Mouse (Mus musculus): ENCODE data around the gene Exosc8. TPM values are rescaled to one million over a fixed set of nuclear protein-coding genes. Genes with fewer than 3 reads are reported as not detected.
"Not testable (repeated sequence)": the region's sequence is repeated elsewhere in the genome, so short reads cannot be mapped to it uniquely, and the experiment has no call there.

The Exosc8 gene
- polyA plus RNA-seq, 1 experiment from 2014 or later = 39.0 TPM

DNA sequence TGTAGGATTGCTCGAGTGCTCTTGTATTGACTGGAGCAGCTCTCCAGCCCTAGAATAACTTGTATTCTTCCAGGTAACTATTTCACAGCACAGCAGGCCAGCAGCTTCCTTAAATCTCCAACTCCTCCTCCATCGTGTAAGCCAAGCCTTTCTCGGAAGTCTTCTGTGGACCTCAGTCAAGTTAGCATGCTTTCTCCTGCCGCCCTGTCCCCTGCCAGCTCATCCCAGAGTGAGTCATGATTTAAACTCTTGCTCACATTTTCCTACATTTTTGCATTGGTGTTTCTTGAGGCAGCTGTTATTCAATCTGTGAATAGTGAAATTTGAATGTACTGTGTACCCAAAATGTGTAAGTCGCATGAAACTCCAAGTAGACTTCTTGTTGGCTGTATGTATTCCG, 19.7 kb downstream of the Exosc8 start:
- peaks cover 53% of the 10 kb centered on the region for H3K36me3 ChIP-seq (ENCODE audit: insufficient read depth, low read length)
- WGBS = 81% methylated on average over 6 of the region's 6 CpGs

DNA sequence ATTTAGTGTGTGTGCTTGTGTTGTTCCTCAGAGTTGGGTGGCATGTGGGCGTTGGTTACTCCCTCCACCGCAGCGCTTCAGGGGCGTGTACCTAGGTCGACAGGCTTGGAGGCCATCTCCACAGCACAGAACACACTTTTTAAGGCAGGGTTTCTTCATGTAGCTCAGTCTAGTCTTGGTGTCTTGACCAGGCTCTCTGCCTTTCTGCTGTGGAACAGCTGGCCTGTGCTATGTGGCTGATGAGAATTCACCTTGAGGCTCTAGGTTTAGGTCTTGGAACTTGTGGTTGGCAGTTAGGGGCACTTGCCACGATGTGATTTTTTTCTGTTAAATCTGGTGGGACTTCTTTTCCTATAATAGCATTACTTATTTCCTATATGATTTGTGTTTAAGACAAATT, 20.9 kb downstream of the Exosc8 start, which contains the start of gene Gm21958:
Gene Gm21958, minus strand, starts transcription at position 101 of the 400 bp plus-strand sequence.
- Histone ChIP-seq H3K4me1 (ENCODE audit: insufficient read depth, low read depth, low read length) (no peaks in the 10 kb centered on the region), H3K27me3 (replicated peaks; ENCODE audit: insufficient read depth, low read length) (no peaks in the 10 kb centered on the region), H3K27ac (ENCODE audit: low read length) (no peak within 1 kb of the TSS), H3K4me2 (replicated peaks; ENCODE audit: low read depth, low read length) (no peak within 1 kb of the TSS), H3K9me3 (ENCODE audit: low read length) (no peaks in the 10 kb centered on the region), H3K4me3 (ENCODE audit: low read depth, low read length) (no peak within 1 kb of the TSS), H3K36me3 (ENCODE audit: insufficient read depth, low read length) (peaks cover 60% of the 10 kb centered on the region), H3K9ac (replicated peaks; ENCODE audit: low read depth) (no peak within 1 kb of the TSS)
- ATAC-seq (no peak), DNase-seq (ENCODE audit: low spot score) (no peak)
- TF ChIP-seq CTCF (IDR thresholded peaks at IDR 0.05) = no peak
- TF ChIP-seq EP300 (IDR thresholded peaks at IDR 0.05) = no peak
- 93% methylated on average over 6 of the region's 6 CpGs for WGBS

More for the DNA sequence above, 19.7 kb downstream of the Exosc8 start:
- TF ChIP-seq CTCF (IDR thresholded peaks at IDR 0.05) (no peak), EP300 (IDR thresholded peaks at IDR 0.05) (no peak)
- Histone ChIP-seq H3K4me3 (ENCODE audit: low read depth, low read length) (no peak overlapping the region), H3K27ac (ENCODE audit: low read length) (no peak overlapping the region), H3K4me2 (replicated peaks; ENCODE audit: low read depth, low read length) (no peak overlapping the region), H3K27me3 (replicated peaks; ENCODE audit: insufficient read depth, low read length) (no peaks in the 10 kb centered on the region), H3K9ac (replicated peaks; ENCODE audit: low read depth) (no peak overlapping the region), H3K9me3 (ENCODE audit: low read length) (no peaks in the 10 kb centered on the region), H3K4me1 (ENCODE audit: insufficient read depth, low read depth, low read length) (no peaks in the 10 kb centered on the region)
- ATAC-seq (no peak), DNase-seq (ENCODE audit: low spot score) (no peak)

DNA sequence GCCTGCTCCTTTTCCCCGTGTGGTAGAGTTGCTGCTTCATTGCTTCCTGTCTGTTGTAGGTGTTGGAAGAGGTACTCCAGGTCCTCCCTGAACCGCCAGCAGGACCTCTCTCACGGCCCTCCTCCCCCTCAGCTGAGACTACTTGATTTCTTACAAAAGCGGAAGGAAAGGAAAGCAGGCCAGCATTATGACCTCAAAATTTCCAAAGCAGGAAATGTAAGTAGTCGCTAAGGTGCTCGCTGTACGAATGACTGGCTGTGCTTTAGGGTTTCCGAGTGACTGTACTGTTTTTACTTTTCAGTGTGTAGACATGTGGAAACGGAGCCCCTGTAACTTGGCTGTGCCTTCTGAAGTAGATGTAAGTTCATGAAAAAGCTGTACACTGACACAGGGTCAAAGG, 26.2 kb downstream of the Exosc8 start:
- no peak overlapping the region for H3K9ac ChIP-seq (replicated peaks; ENCODE audit: low read depth)
- 71% methylated on average over 9 of the region's 9 CpGs for WGBS
- no peak overlapping the region for H3K4me2 ChIP-seq (replicated peaks; ENCODE audit: low read depth, low read length)
- H3K9me3 ChIP-seq (ENCODE audit: low read length) = no peaks in the 10 kb centered on the region
- TF ChIP-seq EP300 (IDR thresholded peaks at IDR 0.05) = no peak
- no peaks in the 10 kb centered on the region for H3K27me3 ChIP-seq (replicated peaks; ENCODE audit: insufficient read depth, low read length)
- ATAC-seq (no peak), DNase-seq (ENCODE audit: low spot score) (peak; percentile 29)
- H3K27ac ChIP-seq (ENCODE audit: low read length) = no peak overlapping the region
- H3K36me3 ChIP-seq (ENCODE audit: insufficient read depth, low read length) = peaks cover 60% of the 10 kb centered on the region
- no peak overlapping the region for H3K4me3 ChIP-seq (ENCODE audit: low read depth, low read length)
- H3K4me1 ChIP-seq (ENCODE audit: insufficient read depth, low read depth, low read length) = no peaks in the 10 kb centered on the region

- not testable (repeated sequence) for DNase-seq (ENCODE audit: low spot score); ATAC-seq; H3K9me3 ChIP-seq (ENCODE audit: low read length); H3K4me1 ChIP-seq (ENCODE audit: insufficient read depth, low read depth, low read length); H3K27me3 ChIP-seq (replicated peaks; ENCODE audit: insufficient read depth, low read length); H3K4me3 ChIP-seq (ENCODE audit: low read depth, low read length); H3K27ac ChIP-seq (ENCODE audit: low read length); H3K9ac ChIP-seq (replicated peaks; ENCODE audit: low read depth); H3K4me2 ChIP-seq (replicated peaks; ENCODE audit: low read depth, low read length)
- H3K36me3 ChIP-seq (ENCODE audit: insufficient read depth, low read length) = peaks cover 45% of the 10 kb centered on the region; the same call in 1 of the 2 replicates
- 96% methylated on average over 8 of the region's 8 CpGs for WGBS
Measured at GRCm38 (mm10) chr3:54704106-54704505, 31.1 kb downstream of the Exosc8 start.

DNA sequence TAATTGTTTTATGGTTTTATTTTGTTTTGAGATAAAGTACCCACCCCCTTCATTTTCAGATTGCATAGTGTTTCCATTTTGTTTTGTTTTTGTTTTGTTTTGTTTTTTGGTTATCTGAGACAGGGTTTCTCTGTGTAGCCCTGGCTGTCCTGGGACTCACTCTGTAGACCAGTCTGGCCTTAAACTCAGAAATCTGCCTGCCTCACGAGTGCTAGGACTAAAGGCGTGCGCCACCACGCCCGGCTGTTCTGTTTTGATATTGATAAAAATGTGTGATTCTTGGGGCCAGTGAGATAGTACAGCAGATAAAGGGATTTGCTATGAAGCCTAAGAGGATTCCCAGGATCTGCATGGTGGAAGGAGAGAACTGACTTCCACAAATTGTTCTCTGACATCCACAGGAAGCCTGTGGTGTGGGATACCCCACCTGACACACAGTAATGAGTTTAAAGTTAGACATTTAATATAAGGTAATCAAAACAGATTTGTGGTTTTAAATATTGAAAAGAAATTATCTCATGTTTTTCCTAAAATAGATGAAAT, 35.4 kb downstream of the Exosc8 start:
- WGBS = 53% methylated on average over 5 of the region's 5 CpGs
- H3K27ac ChIP-seq (ENCODE audit: low read length) = no peak overlapping the region
- H3K9me3 ChIP-seq (ENCODE audit: low read length) = no peaks in the 10 kb centered on the region
- no peak overlapping the region for H3K4me3 ChIP-seq (ENCODE audit: low read depth, low read length)
- H3K36me3 ChIP-seq (ENCODE audit: insufficient read depth, low read length) = peaks cover 25% of the 10 kb centered on the region; the same call in 1 of the 2 replicates
- ATAC-seq = no peak
- H3K4me2 ChIP-seq (replicated peaks; ENCODE audit: low read depth, low read length) = no peak overlapping the region
- H3K27me3 ChIP-seq (replicated peaks; ENCODE audit: insufficient read depth, low read length) = no peaks in the 10 kb centered on the region
- H3K4me1 ChIP-seq (ENCODE audit: insufficient read depth, low read depth, low read length) = no peaks in the 10 kb centered on the region
- no peak for DNase-seq (ENCODE audit: low spot score)
- no peak for TF ChIP-seq EP300 (IDR thresholded peaks at IDR 0.05)
- no peak for TF ChIP-seq CTCF (IDR thresholded peaks at IDR 0.05)
- no peak overlapping the region for H3K9ac ChIP-seq (replicated peaks; ENCODE audit: low read depth)

DNA sequence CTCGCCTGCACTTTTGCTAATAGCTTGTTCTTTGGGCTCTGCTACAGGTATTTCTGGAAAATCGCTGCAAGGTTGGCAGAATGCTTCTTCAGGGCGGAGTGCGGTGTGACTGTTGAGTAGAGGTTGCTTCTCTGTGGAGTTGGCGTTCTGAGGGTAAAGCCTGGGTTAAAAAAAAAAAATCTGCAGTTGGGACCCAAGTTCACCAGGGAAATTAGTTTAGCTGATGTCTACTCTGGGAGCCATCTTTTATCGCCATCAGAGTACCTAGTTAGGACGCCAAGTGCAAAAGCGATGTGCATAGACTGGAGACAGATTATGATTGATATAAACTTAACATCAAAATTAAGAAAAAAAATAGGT, 42.2 kb downstream of the Exosc8 start:
- WGBS = 0% methylated on average over 8 of the region's 8 CpGs
- Histone ChIP-seq H3K4me3 (ENCODE audit: low read depth, low read length) (peak overlapping the region; percentile 80), H3K4me2 (replicated peaks; ENCODE audit: low read depth, low read length) (peak overlapping the region; percentile 49), H3K36me3 (ENCODE audit: insufficient read depth, low read length) (peaks cover 5% of the 10 kb centered on the region; the same call in 1 of the 2 replicates), H3K4me1 (ENCODE audit: insufficient read depth, low read depth, low read length) (no peaks in the 10 kb centered on the region; the same call in 1 of the 2 replicates), H3K27ac (ENCODE audit: low read length) (peak overlapping the region; percentile 91), H3K9ac (replicated peaks; ENCODE audit: low read depth) (peak overlapping the region; percentile 43), H3K27me3 (replicated peaks; ENCODE audit: insufficient read depth, low read length) (no peaks in the 10 kb centered on the region), H3K9me3 (ENCODE audit: low read length) (no peaks in the 10 kb centered on the region)
- DNase-seq (ENCODE audit: low spot score) (no peak), ATAC-seq (0 out of 2 replicates have a peak, but pooled peaks have one; percentile 1)
- no peak for TF ChIP-seq EP300 (IDR thresholded peaks at IDR 0.05)
- TF ChIP-seq CTCF (IDR thresholded peaks at IDR 0.05) = no peak

Measured in lung, postnatal 0 days (tissue).